Mouse (Mus musculus): ENCODE data around the gene Zbtb34. TPM values are rescaled to one million over a fixed set of nuclear protein-coding genes. Genes with fewer than 3 reads are reported as not detected.
A peak's percentile ranks its signal among the peaks of the same experiment; 100 is the strongest.

Gene Zbtb34
- 10 to 100 TPM; 22.9 TPM for total RNA-seq (2021)
- long read RNA-seq, experiment 1, full-length matches to known transcripts: 1 of 1 reads
- long read RNA-seq, experiment 1, partial matches to known transcripts: 0 of 1 reads
- long read RNA-seq, experiment 1, other reads (novel, unspliced or antisense): 0 of 1 reads
- long read RNA-seq, experiment 2, full-length matches to known transcripts: 4 of 6 reads
- long read RNA-seq, experiment 2, partial matches to known transcripts: 0 of 6 reads
- long read RNA-seq, experiment 2, other reads (novel, unspliced or antisense): 2 of 6 reads

DNA sequence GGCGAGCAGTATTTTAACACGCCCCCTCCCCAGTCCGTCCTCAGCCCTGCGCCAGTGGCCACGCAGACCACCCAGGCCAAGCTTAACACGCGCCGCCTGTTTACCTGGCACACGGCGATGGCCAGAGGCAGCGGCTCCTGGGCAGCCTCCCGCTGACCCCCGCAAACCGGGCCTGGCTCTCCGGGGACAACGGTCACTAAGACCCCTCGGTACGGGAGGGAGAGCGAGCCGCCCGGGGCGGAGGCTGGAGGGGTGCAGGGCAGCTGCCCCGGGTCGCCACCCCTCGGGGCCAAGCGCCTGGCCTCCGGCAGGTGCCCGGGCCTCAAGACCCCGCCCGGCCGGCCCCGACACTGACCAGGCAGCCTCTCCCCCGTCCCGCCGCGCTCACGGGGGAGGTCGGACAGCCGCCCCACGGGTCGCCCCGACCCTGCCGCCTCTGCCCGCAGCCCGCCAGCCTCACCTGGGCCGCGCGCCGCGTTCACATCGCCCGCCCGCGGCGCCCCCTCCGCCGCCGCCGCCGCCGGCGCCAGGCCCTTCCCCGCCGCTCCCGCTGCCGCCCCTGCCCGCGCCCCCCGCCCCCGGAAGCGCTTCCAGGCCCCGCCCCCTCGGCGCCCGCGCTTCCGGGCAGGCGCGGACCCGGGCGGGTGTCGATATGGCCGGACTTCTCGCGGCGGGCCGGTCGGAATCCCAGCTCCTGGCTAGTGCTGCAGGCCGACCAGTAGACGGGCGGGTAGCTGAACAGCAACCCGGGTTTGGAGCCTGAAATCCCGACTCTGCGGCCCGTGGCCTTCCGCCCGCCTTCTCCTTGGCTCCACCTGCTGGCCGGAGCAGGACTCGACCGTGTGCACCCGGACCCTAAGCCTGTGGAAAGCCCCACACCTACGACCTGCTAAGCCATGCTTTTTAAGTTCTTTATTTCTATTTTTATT, at the start of gene Zbtb34:
TSS of gene Zbtb34 (minus strand) at position 554 of the 929 bp plus-strand sequence.
- peak; percentile 42 to 47 for DNase-seq (ENCODE audit: low spot score in 2 of 2)

DNA sequence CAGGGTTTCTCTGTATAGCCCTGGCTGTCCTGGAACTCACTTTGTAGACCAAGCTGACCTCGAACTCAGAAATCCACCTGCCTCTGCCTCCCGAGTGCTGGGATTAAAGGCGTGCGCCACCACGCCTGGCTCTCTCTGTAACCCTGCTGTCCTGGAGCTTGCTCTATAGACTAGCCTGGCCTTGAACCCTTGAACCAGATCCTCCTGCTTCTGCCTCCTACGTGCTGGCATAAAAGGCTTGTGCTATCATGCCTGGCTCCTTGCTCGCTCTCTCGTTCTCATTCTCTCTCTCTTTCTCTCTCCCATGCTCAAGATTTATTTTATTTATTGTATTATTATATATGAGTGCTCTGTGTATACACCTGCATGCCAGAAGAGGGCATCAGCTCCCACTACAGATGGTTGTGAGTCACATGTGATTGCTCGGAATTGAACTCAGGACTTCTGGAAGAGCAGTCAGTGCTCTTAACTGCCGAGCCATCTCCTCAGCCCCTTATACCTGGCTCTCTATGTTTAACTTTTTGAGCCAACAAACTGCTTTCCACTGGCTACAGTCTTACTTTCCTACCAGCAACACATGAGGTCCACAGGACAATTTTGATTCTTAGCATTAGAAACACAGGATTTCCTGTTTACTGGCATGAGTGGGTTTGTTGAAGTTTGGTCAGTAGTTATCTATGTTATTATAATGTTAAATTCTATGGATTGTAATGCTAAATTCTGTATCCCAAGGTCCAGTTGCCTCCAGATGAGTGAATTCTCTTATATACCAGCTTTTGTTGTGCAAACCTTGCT, 47.0 kb upstream of the Zbtb34 start:
- no peak for DNase-seq (ENCODE audit: low spot score in 2 of 2)

DNA sequence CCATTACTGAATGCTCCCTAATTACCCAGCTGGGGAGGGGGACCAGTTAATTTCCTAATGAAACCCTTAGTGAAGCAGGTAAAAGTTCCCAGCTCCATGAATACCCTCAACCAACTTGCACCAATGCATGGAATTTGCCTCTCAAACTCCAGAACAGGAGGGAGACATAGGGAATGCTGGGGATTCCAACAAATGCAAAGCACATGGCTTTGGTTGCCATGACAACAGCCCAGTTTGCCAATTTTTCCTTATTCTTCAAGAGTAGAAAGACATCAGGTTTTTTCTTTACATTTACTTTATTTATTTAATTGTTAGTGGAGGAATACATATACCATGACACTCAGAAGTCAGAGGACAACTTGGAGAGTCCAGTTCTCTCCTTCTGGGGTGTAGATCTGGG, 44.8 kb upstream of the Zbtb34 start:
- no peak for DNase-seq (ENCODE audit: low spot score in 2 of 2)

DNA sequence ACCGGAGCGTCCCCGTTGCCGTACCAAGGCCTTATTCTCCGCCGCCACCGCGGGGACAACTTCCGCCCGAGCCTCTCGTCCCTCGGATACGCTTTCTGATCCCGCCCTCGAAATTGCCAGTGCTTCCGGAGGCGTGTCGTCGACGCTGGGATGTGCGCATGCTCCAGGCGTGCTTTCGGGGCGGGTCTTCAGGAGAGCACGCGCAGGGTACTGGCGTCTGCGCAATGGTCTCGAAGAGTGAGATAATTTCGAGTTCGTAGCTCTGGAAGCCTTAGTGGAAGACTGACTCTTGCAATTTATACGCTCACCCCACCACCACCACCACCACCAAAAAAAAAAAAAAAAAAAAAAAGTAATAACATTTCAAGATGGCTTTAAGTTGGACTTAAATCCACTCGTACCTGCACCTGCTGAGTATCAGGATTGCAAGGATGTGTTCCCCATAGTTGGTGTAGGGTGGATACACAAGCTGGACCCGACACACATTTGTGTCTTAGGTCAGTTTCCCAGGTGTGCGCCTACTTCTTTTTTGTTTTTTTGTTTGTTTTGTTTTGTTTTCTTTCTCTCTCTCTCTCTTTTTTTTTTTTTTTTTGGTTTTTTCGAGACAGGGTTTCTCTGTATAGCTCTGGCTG, 37.5 kb upstream of the Zbtb34 start, which contains the start of gene Zbtb43:
TSS of gene Zbtb43 (minus strand) at position 94 of the 632 bp plus-strand sequence.
- peak; percentile 92 for DNase-seq (ENCODE audit: low spot score in 2 of 2)

DNA sequence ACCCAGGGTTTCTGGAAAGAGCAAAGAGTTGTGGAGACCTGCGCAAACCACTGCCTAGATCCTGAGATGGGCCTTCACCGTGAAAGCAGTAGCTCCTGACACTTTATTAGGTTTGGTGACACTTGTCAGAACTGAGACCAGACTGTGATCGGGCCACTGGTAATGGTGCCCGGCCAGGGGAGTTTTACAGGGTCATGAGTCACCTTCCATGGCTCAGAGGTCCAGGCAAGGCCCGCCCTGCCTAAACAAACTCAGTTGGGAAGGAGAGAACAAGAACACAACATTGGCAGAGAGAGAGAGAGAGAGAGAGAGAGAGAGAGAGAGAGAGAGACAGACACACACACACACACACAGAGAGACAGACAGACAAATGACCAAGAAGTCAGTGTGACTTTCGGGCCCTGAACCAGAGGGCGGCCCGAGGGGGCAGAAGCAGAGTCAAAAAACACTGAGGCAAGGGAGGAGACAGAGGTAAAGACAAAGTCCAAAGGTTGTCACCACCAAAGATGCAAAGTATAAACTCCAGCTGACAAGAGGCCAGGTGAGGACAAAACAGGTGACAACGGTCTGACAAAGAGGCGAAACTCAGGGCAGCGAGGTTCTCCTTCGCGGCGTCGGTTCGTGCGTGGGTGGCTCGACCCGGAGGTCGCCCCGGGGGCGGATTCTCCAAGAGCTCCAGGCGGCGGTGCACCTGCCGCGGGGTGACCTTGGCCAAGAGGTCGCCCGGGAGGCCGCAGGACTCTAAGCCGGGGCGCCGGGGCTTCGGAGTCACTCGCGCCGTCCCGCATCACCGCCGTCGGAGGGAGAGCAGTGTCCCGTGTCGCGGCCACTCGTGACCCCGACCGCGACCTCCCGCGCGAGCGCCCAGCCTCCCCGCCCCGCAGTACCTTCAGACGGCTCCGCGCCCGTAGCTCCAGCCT, 36.7 kb upstream of the Zbtb34 start:
- peak in 1 of 2 experiments; percentile 18 for DNase-seq (ENCODE audit: low spot score in 2 of 2)

DNA sequence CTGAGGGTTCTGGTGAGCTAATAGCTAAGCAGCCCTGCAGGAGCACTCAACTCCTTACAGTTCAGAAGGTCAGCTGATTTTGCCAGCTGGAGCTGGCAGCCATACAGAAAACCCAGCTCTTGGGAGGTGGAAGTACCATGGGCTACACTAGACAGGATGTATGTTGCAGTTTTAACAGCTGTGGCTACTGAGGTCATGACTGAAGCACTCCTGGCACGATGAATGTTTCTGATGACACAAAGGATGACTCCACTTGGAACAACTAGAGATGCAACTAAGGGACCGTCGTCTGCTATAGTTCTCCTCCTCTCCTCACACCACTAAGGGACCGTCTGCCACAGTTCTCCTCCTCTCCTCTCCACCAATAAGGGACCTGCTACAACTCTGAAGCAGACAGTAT, 34.8 kb upstream of the Zbtb34 start:
- DNase-seq (ENCODE audit: low spot score in 2 of 2): no peak

DNA sequence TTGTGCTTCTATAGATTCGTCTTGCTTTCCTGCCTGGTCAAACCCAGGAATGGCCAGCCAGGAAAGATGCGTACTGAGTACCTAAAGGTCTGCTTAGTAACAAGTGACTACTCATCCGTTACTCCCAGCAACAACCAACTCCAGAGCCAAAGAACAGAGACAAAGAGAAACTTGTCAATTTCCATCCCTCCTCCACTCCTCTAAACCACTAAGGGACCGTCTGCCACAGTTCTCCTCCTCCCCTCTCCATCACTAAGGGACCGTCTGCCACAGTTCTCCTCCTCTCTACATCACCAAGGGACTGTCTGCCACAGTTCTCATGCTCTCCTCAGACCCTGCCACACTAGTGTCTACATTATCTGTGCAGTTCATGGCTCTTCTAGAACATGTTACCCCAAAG, 34.1 kb upstream of the Zbtb34 start:
- DNase-seq (ENCODE audit: low spot score in 2 of 2): no peak

DNA sequence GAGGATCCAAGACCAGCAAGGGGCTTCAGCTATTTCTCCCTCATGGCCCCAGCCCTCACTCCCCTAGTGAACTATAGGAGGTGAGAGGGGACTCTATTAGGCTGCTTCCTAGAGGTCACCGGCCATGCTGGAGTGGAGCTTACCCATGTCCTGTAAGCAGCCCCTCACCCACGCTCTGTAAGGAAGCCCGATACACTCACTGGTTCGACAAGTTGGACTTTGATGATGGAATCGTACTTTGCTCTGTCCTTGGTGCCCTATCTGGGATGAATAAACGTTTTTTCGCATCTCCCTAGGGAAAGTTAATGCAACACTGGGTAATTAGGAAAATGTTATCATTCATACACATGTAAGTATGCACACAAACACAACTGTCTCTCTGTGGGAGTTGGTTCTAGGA, 30.9 kb upstream of the Zbtb34 start:
- DNase-seq (ENCODE audit: low spot score in 2 of 2): no peak

DNA sequence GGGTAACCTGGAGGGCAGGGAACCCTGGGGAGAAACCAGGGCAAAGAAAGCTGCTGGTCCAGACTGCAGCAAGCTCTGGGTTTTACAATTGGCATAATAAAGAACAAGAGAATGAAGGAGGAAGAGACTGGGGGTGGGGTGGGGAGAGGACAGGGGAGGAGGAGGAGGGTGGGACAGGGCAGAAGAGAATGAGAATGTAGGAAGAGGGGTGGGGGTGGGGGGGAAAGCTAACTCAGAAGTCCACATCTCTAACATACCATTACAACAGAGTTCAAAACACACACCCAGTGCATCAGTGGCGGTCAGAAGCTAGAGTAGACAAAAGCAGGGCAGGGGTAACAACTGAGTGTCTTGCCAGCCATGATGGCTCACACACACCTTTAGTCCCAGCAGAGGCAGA, 29.9 kb upstream of the Zbtb34 start:
- DNase-seq (ENCODE audit: low spot score in 2 of 2): no peak

DNA sequence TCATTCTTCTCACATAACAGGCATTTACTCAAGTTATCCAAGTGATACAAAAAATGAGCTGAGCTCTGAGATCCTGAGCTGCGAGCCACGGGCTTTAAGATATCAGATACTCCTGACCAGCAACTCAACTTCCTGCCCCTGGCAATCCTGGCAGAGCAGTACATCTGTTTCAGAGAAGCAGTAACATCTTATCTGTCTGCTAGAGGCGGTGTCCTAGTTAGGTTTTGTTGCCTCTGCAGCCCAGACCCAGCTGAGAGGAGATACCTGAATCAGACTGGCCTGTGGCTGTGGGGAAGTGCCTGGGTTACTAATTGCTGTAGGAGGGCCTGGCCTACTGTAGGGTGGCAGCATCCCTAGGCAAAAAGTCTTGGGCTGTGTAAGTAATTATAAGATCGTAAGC, 28.5 kb upstream of the Zbtb34 start:
- DNase-seq (ENCODE audit: low spot score in 2 of 2): no peak

DNA sequence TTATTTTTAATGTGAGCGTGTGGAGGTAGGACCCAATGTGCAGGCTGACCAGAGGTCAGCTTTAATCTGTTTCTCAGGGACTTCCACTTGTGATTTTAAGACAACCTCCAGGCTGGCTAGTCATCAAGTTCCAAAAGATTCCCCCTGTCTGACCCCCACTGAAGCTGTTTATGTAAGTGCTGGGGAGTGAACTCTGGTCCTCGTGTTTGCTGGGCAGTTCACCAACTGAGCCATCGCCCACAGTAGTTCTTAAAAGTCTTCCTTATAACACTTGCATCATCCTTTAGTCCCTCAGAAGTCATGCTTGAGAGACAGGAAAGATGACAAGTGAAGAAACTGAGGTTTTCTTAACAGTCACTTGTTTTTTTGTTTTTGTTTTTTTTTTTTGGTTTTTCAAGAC, 25.6 kb upstream of the Zbtb34 start:
- DNase-seq (ENCODE audit: low spot score in 2 of 2): no peak

DNA sequence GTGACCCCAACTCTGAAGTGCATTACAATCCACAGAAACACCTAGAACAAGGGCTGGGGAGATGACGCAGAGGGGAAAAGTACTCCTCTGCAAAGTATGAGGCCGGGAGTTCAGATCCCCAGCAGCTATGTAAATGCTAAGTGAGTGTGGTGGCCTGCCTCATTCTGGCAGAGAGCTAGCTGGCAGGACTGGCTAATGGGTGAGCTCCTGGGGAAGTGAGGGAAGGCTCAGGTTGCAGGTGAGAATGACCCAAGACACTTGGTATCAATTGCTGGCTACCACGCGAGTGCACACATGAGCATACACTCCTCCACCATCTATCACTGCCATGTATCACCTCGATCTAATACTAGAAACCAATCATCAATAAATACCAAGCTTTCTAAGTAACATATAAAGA, 25.1 kb upstream of the Zbtb34 start:
- DNase-seq (ENCODE audit: low spot score in 2 of 2): no peak

DNA sequence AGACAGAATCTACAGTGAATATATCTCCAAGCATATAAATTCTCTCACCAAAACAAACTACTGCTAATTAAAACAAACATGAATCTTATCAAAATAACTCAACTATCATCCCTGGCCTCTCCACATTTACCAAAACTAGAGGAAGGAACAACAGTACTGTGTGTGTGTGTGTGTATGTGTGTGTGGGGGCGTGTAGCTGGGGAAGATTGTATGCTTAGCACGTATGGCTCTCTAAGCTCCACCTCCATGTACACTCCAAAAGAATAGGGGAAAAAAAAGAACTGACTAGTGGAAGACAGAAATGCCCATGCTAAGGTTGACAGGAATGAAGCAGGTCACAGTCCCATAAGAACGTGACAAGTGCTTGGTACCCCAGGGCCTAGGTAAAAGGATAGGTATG, 24.2 kb upstream of the Zbtb34 start:
- no peak for DNase-seq (ENCODE audit: low spot score in 2 of 2)

DNA sequence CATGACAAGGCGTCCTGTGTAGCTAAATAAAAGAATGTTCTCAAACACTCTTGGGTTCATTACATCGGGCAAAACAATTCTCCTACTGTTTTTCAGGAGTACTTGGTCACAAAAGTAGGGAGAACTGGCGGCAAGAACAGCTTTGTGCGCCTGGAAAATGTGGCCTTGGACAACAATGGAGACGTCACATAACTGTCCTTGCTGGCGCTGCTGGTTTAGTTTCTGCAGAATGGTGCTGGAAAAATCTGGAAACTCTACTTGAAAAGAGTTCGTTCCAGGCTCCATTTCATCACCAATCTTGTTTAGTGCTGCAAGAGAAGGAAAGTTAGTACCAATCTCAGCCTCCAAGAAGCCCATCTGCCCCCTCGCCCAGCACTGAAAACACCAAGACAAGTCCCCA, 23.7 kb upstream of the Zbtb34 start:
- DNase-seq (ENCODE audit: low spot score in 2 of 2): no peak

DNA sequence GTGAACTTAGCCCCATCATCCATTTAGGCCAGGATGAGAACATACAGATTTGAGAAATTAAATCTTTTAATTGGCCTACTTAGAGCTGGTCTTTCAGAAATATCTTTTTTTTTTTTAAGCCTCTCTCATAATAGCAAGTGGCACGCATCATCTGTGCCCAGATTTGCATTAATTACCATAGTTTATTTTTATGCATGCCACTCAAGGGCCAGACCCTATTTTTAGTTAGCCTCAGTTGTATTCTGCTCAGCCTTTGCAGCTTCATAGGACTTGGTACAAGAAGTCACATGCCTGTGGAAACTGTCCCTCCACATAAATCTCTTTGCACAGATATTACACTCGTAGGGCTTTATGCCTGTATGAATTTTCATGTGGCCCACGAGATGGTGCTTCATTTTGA, 22.4 kb upstream of the Zbtb34 start:
- DNase-seq (ENCODE audit: low spot score in 2 of 2): no peak

DNA sequence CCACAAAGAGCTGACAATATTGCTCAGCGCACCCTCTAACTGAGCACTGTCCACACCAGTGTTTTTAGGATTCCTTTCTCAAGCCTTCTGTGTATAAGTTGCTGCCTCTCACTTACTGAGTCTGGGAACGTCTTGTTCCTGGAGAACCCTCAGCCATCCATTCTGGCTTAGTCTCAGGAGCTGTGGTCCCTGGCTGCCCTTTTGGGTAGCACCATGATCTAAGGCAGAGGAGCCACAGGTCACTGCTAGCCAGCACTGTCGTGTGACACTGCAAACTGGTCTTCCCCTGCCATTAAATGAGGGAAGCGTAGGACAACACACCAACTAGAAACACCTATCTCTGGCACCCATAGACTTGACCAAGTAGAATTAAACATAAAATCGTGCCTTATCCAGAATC, 21.6 kb upstream of the Zbtb34 start:
- DNase-seq (ENCODE audit: low spot score in 2 of 2): no peak

DNA sequence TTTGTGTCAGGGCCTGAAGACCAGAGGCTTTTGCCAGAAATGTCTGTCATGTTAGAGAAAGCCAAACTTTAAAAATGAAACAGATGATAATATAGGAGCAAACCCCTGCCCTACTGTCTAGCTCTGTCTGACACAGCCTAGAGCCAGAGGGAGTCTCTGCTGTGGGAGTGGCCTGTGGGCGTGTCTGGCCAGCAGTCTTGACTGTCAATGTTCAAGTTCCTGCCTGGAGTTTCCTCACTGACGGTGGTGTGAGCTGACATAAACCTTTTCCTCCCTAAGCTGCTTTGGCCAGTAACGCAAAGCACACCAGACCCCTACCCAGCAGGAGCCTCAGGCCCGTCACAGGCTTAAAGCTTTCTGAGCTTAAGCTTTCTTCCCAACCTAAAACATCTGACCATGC, 21.0 kb upstream of the Zbtb34 start:
- no peak for DNase-seq (ENCODE audit: low spot score in 2 of 2)

DNA sequence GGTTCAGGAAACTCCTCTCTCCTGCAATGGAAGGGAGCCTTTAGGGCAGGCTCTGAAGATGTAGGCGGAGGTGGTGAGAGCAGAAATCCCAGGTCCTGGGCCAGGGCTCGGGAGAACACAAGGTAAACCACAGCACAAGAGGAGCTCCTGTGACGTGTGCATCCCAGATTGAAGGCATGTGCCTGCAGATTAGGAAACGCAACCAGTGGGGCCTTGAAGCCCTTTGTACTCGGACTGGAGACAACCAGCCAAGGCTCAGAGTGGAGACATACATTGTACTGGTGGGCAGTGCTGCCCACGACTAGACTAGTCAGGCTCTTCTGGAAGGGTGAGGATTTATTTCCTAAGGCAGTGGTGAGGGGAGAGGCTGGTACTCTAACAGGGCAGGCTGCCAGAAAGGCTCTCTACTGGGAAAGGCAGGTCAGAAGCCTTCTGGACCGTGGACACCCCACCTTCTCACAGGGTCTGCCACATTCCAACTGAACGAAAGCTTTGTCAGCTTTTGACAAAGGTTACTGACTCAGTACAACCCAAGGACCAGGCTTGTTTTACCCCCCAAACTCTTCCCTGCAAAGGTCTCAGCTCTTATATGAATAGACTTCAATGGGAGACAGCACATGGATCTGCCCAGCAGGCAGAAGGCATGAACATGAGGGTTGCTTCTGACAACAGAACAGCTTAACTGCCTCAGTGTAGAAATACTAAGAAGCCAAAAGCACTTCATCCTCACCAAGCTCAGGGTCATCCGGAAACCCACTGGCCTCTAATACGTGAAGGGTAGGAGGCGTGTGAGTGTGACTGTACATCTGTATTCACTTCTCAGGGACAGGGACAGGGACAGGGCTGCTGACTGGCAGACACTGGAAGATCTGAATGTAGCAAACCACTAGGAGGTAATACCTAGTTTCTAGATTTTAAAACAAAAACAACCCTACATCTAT, 20.2 kb upstream of the Zbtb34 start:
- DNase-seq (ENCODE audit: low spot score in 2 of 2): no peak

All from adrenal gland, postnatal 4 days (tissue).